Mouse (Mus musculus) limb, embryonic 11.5 days (tissue): ENCODE data around the gene Mmp1b. TPM values are rescaled to one million over a fixed set of nuclear protein-coding genes. Genes with fewer than 3 reads are reported as not detected.

Experiments used
- polyA plus RNA-seq: library from polyadenylated mRNA; unstranded; fragments of >200 nt; fragmentation: Nextera tagmentation; extraction: Ambion mirVana; gene quantifications from 2 replicates; pipeline ENCODE4 v1.2.1, GENCODE M21; 2014

The Mmp1b gene
- polyA plus RNA-seq, 1 experiment from 2014 or later, result not detected

Other genes with a start within 250 kb of the Mmp1b start
- gene Dync2h1, start 203.6 kb downstream of the Mmp1b start, polyA plus RNA-seq, result 22.6 and 23.0 TPM in 2 replicates
- gene Dcun1d5, start 203.5 kb downstream of the Mmp1b start, polyA plus RNA-seq, result 152 and 156 TPM in 2 replicates
- gene Mmp13, start 115.5 kb downstream of the Mmp1b start, polyA plus RNA-seq, result not detected in 2 replicates
- not detected in 2 replicates for gene Mmp12, start 43.7 kb downstream of the Mmp1b start, polyA plus RNA-seq
- gene Mmp3, start 57.8 kb upstream of the Mmp1b start, polyA plus RNA-seq, result not detected in 2 replicates
- not detected in 2 replicates for gene Mmp10, start 114.3 kb upstream of the Mmp1b start, polyA plus RNA-seq
- gene Mmp8, start 170.4 kb upstream of the Mmp1b start, polyA plus RNA-seq, result 0.07 and 0.08 TPM in 2 replicates
- not detected in 2 replicates for gene Mmp27, start 183.3 kb upstream of the Mmp1b start, polyA plus RNA-seq
- gene Mmp20, start 240.2 kb upstream of the Mmp1b start, polyA plus RNA-seq, result not detected in 2 replicates